Mouse (Mus musculus): Measurements from ENCODE around the gene Sh3tc1. TPM values are rescaled to one million over a fixed set of nuclear protein-coding genes. Genes with fewer than 3 reads are reported as not detected.

Gene Sh3tc1
- total RNA-seq, 2 experiments from 2014 or later = 2.5 TPM

GRCm38 (mm10) chr5:35723900-35724299, 15.9 kb downstream of the Sh3tc1 start:
- DNase-seq (ENCODE audit: low spot score in 2 of 2) = no peak

DNA sequence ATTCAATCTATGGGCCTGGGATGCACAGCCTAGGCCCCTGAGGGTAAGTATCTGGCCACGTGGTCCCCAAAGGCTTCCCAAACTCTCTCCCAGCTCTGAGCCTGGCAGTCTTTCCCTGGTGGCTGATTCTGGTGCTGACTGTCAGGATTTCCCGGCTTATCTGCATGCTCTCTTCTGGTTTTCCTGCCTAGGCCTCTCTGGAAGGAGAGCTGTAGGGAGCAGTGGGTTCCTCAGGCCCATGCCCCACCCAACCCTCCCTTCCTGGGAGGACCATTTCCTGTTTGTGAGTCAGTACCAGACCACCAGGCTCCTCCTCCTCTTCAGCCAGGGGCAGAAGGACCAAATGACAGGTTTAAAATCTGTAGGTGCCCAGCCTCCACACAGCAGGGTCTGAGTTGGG, 17.1 kb downstream of the Sh3tc1 start:
- no peak for DNase-seq (ENCODE audit: low spot score in 2 of 2)

DNA sequence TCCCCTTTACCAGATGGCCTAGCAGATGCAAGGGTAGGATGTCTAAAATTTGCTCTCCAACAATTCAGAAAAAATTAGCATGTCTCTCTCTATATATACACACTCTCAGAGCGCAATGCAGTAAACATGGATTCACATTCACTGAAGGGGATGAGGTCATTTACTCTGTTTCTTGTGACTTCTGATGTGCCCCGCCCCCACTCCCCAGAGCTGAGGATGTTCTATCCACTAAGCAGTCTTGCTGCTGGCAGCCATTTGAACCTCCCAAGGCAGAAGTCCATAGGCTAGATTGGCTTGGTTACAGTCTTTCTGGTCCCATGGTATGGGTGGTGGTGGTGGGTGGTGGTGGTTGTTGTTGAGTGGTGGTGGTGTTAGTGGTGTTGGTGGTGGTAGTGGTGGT, 17.9 kb downstream of the Sh3tc1 start:
- DNase-seq (ENCODE audit: low spot score in 2 of 2) = no peak

DNA sequence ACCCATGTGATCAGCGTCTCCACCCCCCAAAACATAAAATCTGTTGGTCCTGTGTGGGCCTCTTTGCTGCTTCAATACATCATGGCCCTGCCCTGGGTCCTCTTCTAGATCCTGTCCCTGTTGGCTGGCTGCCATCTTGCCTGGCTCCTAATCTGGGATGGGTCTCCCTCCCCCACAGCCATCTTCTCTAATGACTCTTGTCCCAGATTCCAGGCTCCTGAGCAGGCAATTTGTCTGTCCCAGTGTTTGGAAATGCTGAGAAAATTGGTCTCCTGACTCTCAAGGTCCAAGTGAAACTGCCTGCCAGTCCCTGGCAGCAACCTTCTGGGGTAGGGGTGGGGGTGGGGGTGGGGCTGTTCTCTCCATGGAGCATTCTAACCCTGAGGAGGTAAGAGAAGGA, 19.9 kb downstream of the Sh3tc1 start:
- no peak for DNase-seq (ENCODE audit: low spot score in 2 of 2)

GRCm38 (mm10) chr5:35719343-35719742, 20.4 kb downstream of the Sh3tc1 start:
- no peak for DNase-seq (ENCODE audit: low spot score in 2 of 2)

DNA sequence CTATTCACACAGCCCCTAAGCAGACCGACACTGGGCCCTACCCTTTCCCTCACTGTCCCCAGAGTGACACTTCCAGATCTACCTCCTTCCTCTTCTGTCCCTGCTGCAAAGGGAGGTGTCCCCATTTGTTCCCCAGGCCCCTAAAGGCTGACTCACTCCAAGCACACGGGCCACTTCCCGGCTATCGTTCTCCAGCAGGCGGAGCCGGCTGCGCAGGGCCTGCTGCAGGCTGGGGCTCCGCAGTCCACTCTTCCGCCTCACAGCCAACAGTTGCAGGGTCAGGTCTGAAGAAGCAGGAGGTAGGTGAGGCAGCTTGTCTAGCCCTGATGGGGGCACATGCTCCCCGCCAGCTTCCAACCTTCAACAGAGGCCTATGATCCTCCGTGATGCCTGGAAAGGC, 21.0 kb downstream of the Sh3tc1 start:
- DNase-seq (ENCODE audit: low spot score in 2 of 2) = no peak

GRCm38 (mm10) chr5:35717946-35718345, 21.8 kb downstream of the Sh3tc1 start:
- DNase-seq (ENCODE audit: low spot score in 2 of 2) = peak; percentile 56 to 57

GRCm38 (mm10) chr5:35717455-35717854, 22.3 kb downstream of the Sh3tc1 start:
- DNase-seq (ENCODE audit: low spot score in 2 of 2) = no peak

DNA sequence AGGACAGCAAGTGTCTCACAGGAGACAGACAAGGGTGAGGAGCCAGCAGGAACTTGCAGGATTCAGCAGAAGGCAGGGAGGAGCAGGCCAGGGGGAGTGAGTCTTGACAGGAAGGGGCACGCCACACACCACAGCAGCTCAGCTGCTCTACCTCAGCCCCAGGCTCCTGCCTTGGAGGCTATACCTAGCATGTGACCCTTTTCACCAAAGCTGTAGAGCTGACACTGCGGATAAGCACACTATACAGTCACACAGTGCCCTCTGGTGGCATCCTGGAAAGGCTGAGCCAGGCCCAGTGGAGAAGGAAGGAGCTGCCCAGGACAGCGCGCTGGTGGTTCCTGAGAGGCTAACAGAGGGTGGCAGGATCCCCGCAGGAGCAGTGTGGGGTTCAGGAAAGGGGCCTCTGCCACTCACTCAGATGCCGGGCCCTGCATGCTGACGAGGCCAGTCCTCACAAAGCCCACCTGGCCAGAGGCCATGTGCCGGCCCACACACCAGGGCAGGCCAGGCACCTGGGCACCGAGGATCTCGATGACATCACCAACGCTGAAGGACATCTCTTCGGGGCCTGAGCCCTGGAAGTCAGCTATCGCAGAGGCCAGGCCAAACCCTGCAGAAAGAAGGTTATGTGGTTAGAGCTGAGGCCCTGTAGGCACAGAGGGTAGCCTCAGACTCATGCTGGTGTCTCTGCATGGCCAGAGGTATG, 26.0 kb downstream of the Sh3tc1 start:
- DNase-seq (ENCODE audit: low spot score in 2 of 2) = peak; percentile 80 to 84

- DNase-seq (ENCODE audit: low spot score in 2 of 2) = no peak
Observed at GRCm38 (mm10) chr5:35712517-35712916, 27.3 kb downstream of the Sh3tc1 start.

- DNase-seq (ENCODE audit: low spot score in 2 of 2) = no peak
Observed at GRCm38 (mm10) chr5:35710931-35711330, 28.9 kb downstream of the Sh3tc1 start.

GRCm38 (mm10) chr5:35710481-35710880, 29.3 kb downstream of the Sh3tc1 start:
- no peak for DNase-seq (ENCODE audit: low spot score in 2 of 2)

DNA sequence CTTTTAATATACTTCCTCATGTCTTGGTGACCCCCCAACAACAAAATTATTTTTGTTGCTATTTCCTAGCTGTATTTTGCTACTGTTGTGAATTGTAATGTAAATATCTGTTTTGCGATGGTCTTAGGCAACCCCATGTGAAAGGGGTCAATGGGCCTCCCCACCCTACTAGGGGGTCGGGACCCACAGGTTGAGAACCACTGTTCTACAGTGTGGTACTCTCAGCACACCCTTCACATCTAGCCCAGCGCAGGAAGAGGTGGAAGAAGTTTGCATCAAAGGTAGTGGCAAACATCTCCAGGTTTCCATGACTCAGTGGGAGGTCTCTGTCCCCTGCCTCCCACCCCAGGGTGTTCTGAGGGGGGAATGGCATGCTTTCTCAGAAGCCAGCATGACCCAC, 34.4 kb downstream of the Sh3tc1 start:
- no peak for DNase-seq (ENCODE audit: low spot score in 2 of 2)

- no peak for DNase-seq (ENCODE audit: low spot score in 2 of 2)
Observed at GRCm38 (mm10) chr5:35703814-35704213, 36.0 kb downstream of the Sh3tc1 start.

- no peak for DNase-seq (ENCODE audit: low spot score in 2 of 2)
Observed at GRCm38 (mm10) chr5:35703183-35703582, 36.6 kb downstream of the Sh3tc1 start.

DNA sequence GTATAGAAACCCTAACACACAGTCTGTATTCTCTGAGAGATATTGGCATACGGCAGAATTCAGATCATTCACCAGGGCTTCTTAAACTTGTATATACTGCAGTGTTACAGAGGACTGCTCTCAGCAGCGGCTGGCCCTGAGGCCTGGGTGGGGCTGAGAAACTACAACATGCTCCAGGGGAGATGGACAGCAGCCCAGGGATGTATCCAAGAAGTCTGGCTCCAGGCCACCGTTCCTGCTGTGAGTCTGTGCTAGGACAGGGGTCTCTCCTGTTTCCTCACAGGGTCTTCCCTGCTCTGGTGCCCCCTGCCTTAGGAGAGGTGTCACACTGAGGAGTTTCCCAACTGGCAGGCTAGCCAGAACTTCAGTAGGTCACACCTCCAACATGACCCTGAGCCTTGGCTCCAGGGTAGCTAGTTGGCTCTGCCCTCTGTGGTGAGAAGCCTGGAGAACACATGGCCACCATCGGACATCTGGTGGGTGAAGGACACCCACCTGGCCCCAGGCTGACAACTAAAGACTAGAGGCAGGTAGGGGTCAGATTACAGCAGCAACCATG, 37.1 kb downstream of the Sh3tc1 start:
- DNase-seq (ENCODE audit: low spot score in 2 of 2) = no peak

DNA sequence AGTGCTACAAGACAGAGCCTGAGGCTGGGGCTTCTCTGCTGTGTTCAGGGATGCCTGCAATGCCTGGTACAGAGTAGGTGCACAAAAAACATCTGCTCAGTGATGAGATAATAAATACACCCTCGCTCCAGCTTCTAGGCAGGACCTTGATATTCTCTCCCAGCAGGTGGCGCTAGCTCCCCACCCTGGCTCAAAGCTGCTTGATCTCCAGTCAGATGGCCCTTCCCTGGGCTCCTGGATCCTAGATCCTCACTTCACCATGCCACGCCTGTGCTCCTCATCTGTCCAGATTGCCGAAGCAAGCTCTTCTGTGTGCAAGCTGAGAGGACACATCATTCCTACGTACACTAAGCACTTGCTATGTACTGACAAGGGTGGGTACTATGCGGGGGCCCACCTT, 38.7 kb downstream of the Sh3tc1 start:
- DNase-seq (ENCODE audit: low spot score in 2 of 2) = peak; percentile 73 to 80

DNA sequence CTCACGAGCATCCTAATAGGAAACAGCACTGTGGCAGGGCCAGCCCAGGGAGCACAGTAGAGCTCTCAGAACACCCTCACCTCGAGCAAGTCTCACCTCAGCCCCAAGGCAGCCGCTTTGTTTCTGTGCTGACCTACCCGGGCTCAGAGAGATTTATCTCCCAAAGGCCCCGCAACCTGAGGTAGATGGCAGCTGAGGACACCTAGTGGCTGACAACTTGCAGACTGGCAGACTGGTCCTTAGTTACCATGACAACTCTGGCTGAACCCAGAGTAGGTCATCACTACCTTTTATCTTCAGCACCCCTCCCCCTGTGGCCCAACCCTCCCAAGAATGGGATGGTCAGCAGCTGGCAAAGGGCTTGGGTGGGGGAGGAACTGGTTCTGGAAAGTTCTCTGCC, 44.0 kb downstream of the Sh3tc1 start:
- DNase-seq (ENCODE audit: low spot score in 2 of 2) = peak in 1 of 2 experiments; percentile 46

- DNase-seq (ENCODE audit: low spot score in 2 of 2) = no peak
Observed at GRCm38 (mm10) chr5:35693638-35694037, 46.1 kb downstream of the Sh3tc1 start.

GRCm38 (mm10) chr5:35691246-35691645, 48.5 kb downstream of the Sh3tc1 start:
- no peak for DNase-seq (ENCODE audit: low spot score in 2 of 2)

GRCm38 (mm10) chr5:35690485-35691165, 49.2 kb downstream of the Sh3tc1 start:
- no peak for DNase-seq (ENCODE audit: low spot score in 2 of 2)

DNA sequence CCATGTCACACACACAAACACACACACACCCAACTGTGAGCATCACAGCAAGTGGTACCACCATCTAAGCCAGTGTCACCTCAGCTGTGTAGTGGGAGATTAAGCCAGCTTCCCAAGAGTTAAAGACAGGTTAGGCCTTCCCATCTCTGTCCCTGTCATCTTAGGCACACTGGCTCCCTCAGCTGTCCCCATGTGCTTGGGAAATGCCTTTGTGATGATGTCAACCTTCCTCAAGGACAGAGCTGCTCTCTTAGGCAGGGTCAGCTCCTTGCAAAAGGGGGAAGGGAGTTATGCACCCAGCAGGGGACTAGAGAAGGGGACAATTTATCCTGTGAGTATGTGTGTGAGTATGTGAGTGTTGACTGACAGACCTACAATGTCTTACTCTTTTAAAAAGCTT, 50.4 kb downstream of the Sh3tc1 start:
- DNase-seq (ENCODE audit: low spot score in 2 of 2) = no peak

GRCm38 (mm10) chr5:35688851-35689250, 50.9 kb downstream of the Sh3tc1 start:
- no peak for DNase-seq (ENCODE audit: low spot score in 2 of 2)
